Mouse (Mus musculus): ENCODE results near the gene Ap1g2. TPM values are rescaled to one million over a fixed set of nuclear protein-coding genes. Genes with fewer than 3 reads are reported as not detected.

Gene Ap1g2
- total and polyA plus RNA-seq, 3 experiments: 17.1 to 47.8 (median 21.8) TPM

DNA sequence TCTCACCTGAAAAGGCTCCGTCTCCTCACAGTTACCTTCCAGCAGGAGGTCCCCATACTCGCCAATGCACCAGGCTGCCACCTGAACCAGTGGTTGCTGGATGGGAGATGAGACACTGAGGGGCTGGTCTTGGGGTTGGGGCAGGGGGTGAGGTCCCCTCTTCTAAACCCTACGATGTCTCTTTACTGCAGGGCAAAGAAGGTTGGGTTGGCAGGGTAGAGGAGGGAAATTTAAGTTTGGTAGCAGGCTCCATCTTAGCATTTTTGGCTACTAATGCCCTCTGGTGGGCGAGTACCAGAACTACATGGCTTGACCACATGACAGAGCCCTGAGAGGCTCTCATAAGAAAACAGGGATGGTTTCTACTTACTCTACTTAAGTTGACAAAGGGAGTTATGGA lies 4.8 kb downstream of the Ap1g2 start:
- ATAC-seq (ENCODE audit: extremely low read depth, insufficient number of reproducible peaks, low FRiP score, poor library complexity, severe bottlenecking) (no peak), DNase-seq (ENCODE audit: low spot score) (peak; percentile 64)
- Histone ChIP-seq H3K27me3 (ENCODE audit: insufficient read depth, low read length) (no peaks in the 10 kb centered on the region), H3K9me3 (replicated peaks) (no peaks in the 10 kb centered on the region), H3K4me3 (ENCODE audit: low read depth, low read length) (no peak overlapping the region), H3K36me3 (replicated peaks) (peaks cover 88% of the 10 kb centered on the region), H3K4me1 (ENCODE audit: insufficient read depth, low read depth, low read length) (peaks cover 58% of the 10 kb centered on the region)
- no peak for TF ChIP-seq GATA1 (IDR thresholded peaks at IDR 0.05; ENCODE audit: borderline replicate concordance, low read length)
- TF ChIP-seq CTCF (IDR thresholded peaks at IDR 0.05; ENCODE audit: low read depth, low read length): peak; percentile 66
- no peak for TF ChIP-seq TAL1 (conservative IDR thresholded peaks at IDR 0.05; ENCODE audit: low read depth, low read length)
- TF ChIP-seq POLR2AphosphoS5 (IDR thresholded peaks at IDR 0.05; ENCODE audit: insufficient replicate concordance, low read depth, low read length): no peak
- TF ChIP-seq GATA2 (IDR thresholded peaks at IDR 0.05; ENCODE audit: borderline replicate concordance, low read depth, low read length): no peak

DNA sequence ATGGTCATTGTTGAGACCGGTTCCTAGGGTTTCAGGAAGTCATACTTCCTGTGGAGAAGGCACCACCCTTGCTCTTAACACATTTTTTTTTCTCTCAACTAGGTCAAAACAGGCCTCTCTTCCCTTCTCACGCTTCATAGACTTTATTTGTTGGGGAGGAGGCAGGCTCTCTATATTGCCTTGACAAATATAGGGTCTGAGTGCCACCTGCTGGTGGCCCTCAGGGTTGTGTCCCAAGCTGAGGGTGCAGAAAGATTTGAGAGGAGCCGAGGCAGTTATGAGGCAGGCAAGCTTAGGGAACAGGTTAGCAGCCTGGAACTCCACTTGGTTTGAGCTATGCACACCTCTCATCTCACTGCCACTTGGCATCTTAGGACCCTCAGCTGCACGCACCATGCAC lies 8.3 kb downstream of the Ap1g2 start:
- Histone ChIP-seq H3K27me3 (ENCODE audit: insufficient read depth, low read length) (no peaks in the 10 kb centered on the region), H3K4me3 (ENCODE audit: low read depth, low read length) (no peak overlapping the region), H3K4me1 (ENCODE audit: insufficient read depth, low read depth, low read length) (peaks cover 54% of the 10 kb centered on the region), H3K9me3 (replicated peaks) (no peaks in the 10 kb centered on the region), H3K36me3 (replicated peaks) (peaks cover 70% of the 10 kb centered on the region)
- no peak for TF ChIP-seq POLR2AphosphoS5 (IDR thresholded peaks at IDR 0.05; ENCODE audit: insufficient replicate concordance, low read depth, low read length)
- peak; percentile 22; the same call in 1 of the 2 replicates for TF ChIP-seq CTCF (IDR thresholded peaks at IDR 0.05; ENCODE audit: low read depth, low read length)
- ATAC-seq (ENCODE audit: extremely low read depth, insufficient number of reproducible peaks, low FRiP score, poor library complexity, severe bottlenecking): 0 out of 2 replicates have a peak, but pooled peaks have one; percentile 24
- peak; percentile 57 for DNase-seq (ENCODE audit: low spot score)

DNA sequence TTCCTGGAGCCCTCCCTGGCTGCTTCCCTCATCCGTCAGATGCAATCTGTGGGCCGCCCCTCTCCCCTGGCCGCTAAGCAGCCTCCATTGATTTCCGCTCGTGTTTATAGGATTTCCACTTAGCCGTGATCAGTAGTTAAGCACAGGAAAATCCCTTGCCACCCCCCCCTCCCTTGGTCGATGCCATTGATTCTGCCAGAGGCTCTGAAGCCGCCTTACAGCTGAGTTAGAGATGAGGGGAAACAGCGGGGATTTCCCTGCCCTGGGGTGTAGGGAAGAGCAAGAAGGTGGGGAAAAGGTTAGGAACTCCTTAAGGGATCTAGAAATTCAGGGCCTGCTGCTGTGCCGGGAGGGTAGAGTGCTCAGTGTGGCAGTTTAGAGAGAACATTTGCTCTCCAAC lies 8.7 kb downstream of the Ap1g2 start:
- Histone ChIP-seq H3K4me1 (ENCODE audit: insufficient read depth, low read depth, low read length) (peaks cover 52% of the 10 kb centered on the region), H3K9me3 (replicated peaks) (no peaks in the 10 kb centered on the region), H3K4me3 (ENCODE audit: low read depth, low read length) (no peak overlapping the region), H3K36me3 (replicated peaks) (peaks cover 66% of the 10 kb centered on the region), H3K27me3 (ENCODE audit: insufficient read depth, low read length) (no peaks in the 10 kb centered on the region)
- TF ChIP-seq TAL1 (conservative IDR thresholded peaks at IDR 0.05; ENCODE audit: low read depth, low read length): no peak
- no peak for TF ChIP-seq GATA2 (IDR thresholded peaks at IDR 0.05; ENCODE audit: borderline replicate concordance, low read depth, low read length)
- no peak for TF ChIP-seq CTCF (IDR thresholded peaks at IDR 0.05; ENCODE audit: low read depth, low read length)
- no peak for TF ChIP-seq GATA1 (IDR thresholded peaks at IDR 0.05; ENCODE audit: borderline replicate concordance, low read length)
- no peak for TF ChIP-seq POLR2AphosphoS5 (IDR thresholded peaks at IDR 0.05; ENCODE audit: insufficient replicate concordance, low read depth, low read length)
- DNase-seq (ENCODE audit: low spot score) (no peak), ATAC-seq (ENCODE audit: extremely low read depth, insufficient number of reproducible peaks, low FRiP score, poor library complexity, severe bottlenecking) (no peak)

DNA sequence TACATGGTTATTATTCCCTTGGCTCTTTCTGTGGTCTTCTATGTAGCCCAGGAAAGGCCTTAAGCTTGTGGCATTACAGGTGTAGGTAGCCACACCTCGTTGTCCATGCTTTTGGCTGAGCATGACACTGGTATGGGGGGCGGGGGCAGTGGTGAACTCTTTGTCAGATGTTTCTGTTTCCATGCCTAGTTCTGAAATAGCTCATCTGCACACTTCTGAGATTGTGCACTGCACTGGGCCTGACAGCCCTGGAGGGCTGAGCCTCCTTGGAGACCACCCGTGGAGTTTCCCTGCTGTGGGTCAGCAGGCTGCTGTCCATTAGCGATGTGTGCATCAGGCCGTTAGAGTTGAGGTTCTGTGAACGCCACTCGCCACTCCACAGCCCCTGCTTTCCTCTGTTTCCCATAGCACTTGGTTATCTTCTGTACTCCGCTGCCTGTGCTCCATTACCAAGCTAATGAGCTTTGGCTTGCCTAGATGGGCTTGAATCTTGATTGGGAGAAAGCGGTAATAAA lies 9.8 kb downstream of the Ap1g2 start:
- peak overlapping the region; percentile 54; the same call in 1 of the 2 replicates for H3K4me3 ChIP-seq (ENCODE audit: low read depth, low read length)
- TF ChIP-seq POLR2AphosphoS5 (IDR thresholded peaks at IDR 0.05; ENCODE audit: insufficient replicate concordance, low read depth, low read length) (no peak), GATA1 (IDR thresholded peaks at IDR 0.05; ENCODE audit: borderline replicate concordance, low read length) (no peak), CTCF (IDR thresholded peaks at IDR 0.05; ENCODE audit: low read depth, low read length) (no peak), GATA2 (IDR thresholded peaks at IDR 0.05; ENCODE audit: borderline replicate concordance, low read depth, low read length) (no peak), TAL1 (conservative IDR thresholded peaks at IDR 0.05; ENCODE audit: low read depth, low read length) (no peak)
- ATAC-seq (ENCODE audit: extremely low read depth, insufficient number of reproducible peaks, low FRiP score, poor library complexity, severe bottlenecking): no peak
- DNase-seq (ENCODE audit: low spot score): no peak
- H3K36me3 ChIP-seq (replicated peaks): peaks cover 55% of the 10 kb centered on the region
- H3K9me3 ChIP-seq (replicated peaks): no peaks in the 10 kb centered on the region
- H3K27me3 ChIP-seq (ENCODE audit: insufficient read depth, low read length): no peaks in the 10 kb centered on the region
- H3K4me1 ChIP-seq (ENCODE audit: insufficient read depth, low read depth, low read length): peaks cover 52% of the 10 kb centered on the region

DNA sequence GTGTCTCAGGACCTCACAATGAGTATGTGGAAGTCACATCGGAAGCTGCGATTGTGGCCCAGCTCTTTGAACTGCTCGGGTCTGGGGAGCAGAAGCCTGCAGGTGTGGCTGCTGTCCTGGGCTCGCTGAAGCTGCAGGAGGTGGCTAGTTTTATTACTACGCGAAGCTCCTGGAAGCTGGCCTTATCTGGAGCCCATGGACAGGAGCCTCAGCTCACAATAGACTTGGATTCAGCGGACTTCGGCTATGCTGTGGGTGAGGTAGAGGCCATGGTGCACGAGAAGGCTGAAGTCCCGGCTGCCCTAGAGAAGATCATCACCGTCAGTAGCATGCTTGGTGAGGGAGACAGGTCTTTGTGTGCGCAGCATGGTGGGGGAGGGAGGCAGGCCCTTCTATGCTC lies 10.7 kb downstream of the Ap1g2 start:
- peak overlapping the region; percentile 74 for H3K4me3 ChIP-seq (ENCODE audit: low read depth, low read length)
- no peak for TF ChIP-seq POLR2AphosphoS5 (IDR thresholded peaks at IDR 0.05; ENCODE audit: insufficient replicate concordance, low read depth, low read length)
- no peak for TF ChIP-seq GATA1 (IDR thresholded peaks at IDR 0.05; ENCODE audit: borderline replicate concordance, low read length)
- no peak for TF ChIP-seq CTCF (IDR thresholded peaks at IDR 0.05; ENCODE audit: low read depth, low read length)
- TF ChIP-seq GATA2 (IDR thresholded peaks at IDR 0.05; ENCODE audit: borderline replicate concordance, low read depth, low read length): no peak
- TF ChIP-seq TAL1 (conservative IDR thresholded peaks at IDR 0.05; ENCODE audit: low read depth, low read length): no peak
- ATAC-seq (ENCODE audit: extremely low read depth, insufficient number of reproducible peaks, low FRiP score, poor library complexity, severe bottlenecking) (no peak), DNase-seq (ENCODE audit: low spot score) (no peak)
- H3K9me3 ChIP-seq (replicated peaks): no peaks in the 10 kb centered on the region
- H3K27me3 ChIP-seq (ENCODE audit: insufficient read depth, low read length): no peaks in the 10 kb centered on the region
- H3K4me1 ChIP-seq (ENCODE audit: insufficient read depth, low read depth, low read length): peaks cover 58% of the 10 kb centered on the region
- H3K36me3 ChIP-seq (replicated peaks): peaks cover 46% of the 10 kb centered on the region

DNA sequence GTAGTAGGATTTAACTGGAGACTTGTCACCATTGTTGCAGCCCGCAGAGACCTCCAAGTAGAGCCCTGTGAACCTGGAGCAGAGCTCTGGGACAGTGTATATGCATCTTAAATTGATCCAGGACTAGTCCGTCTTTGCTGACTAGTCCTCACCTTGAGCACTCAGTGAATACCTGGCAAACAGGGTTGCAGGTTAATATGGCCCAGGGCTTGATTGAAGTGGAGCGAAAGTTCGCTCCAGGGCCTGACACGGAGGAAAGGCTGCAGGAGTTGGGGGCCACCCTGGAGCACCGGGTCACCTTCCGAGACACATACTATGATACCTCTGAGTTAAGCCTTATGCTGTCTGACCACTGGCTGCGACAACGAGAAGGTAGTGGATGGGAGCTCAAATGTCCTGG lies 11.1 kb downstream of the Ap1g2 start:
- ATAC-seq (ENCODE audit: extremely low read depth, insufficient number of reproducible peaks, low FRiP score, poor library complexity, severe bottlenecking): no peak
- TF ChIP-seq GATA1 (IDR thresholded peaks at IDR 0.05; ENCODE audit: borderline replicate concordance, low read length) (no peak), POLR2AphosphoS5 (IDR thresholded peaks at IDR 0.05; ENCODE audit: insufficient replicate concordance, low read depth, low read length) (no peak), GATA2 (IDR thresholded peaks at IDR 0.05; ENCODE audit: borderline replicate concordance, low read depth, low read length) (no peak), CTCF (IDR thresholded peaks at IDR 0.05; ENCODE audit: low read depth, low read length) (no peak), TAL1 (conservative IDR thresholded peaks at IDR 0.05; ENCODE audit: low read depth, low read length) (no peak)

More for the DNA sequence above, 11.1 kb downstream of the Ap1g2 start:
- H3K9me3 ChIP-seq (replicated peaks): no peaks in the 10 kb centered on the region
- peak overlapping the region; percentile 74 for H3K4me3 ChIP-seq (ENCODE audit: low read depth, low read length)
- H3K27me3 ChIP-seq (ENCODE audit: insufficient read depth, low read length): no peaks in the 10 kb centered on the region
- peaks cover 58% of the 10 kb centered on the region for H3K4me1 ChIP-seq (ENCODE audit: insufficient read depth, low read depth, low read length)
- H3K36me3 ChIP-seq (replicated peaks): peaks cover 42% of the 10 kb centered on the region
- no peak for DNase-seq (ENCODE audit: low spot score)

Measured in G1E (cell line).